Mouse (Mus musculus) thymus, adult 2 months (tissue): ENCODE results near the gene Lgals3.

Source experiments
- CTCF ChIP-seq: fragments of 200-500 bp; IDR thresholded peaks from 2 replicates; pipeline ENCODE4 v1.5.1; 2012; ENCODE audit warnings: mild to moderate bottlenecking, control low read depth, low read length, moderate library complexity, borderline replicate concordance; ENCODE audit not compliant: control insufficient read depth, poor library complexity, insufficient read depth; ENCODE audit errors: extremely low read depth
- POLR2A ChIP-seq: fragments of 200-500 bp; IDR thresholded peaks from 2 replicates; pipeline ENCODE4 v1.6.1; 2012; ENCODE audit warnings: mild to moderate bottlenecking, low read length, control low read depth, moderate library complexity; ENCODE audit not compliant: control insufficient read depth, poor library complexity, insufficient read depth; ENCODE audit errors: extremely low read depth

DNA sequence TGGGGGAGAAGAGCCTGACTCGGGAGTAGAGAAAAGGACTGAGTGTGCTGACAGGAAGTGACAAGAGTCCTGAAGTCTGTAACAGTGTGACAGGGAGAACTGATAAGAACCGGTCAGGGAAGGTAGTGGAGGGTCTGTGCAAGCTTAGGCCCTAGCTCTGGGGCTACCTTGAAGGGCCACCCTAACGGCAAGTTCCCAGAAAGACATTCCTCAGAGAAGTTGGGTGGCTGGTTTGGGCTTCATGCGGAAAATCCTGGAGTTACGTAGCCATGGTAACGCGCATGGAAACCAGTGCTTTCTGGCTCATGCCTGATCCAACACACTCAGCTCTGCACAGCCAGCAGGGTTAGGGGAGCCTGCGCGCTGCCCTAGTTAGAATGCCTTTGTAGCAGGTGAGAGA, at the start of gene Lgals3:
- TF ChIP-seq CTCF (no peak), POLR2A (no peak)
